Mouse (Mus musculus) CH12.LX (cell line): ENCODE results near the gene Rab14.

Experiments
- CHD2 ChIP-seq: IDR thresholded peaks from 2 replicates; pipeline ENCODE4 v1.6.1; 2011; ENCODE audit warnings: low read length, improper control_type of control experiment
- CTCF ChIP-seq, 2 experiments: IDR thresholded peaks in 1 of 2; conservative IDR thresholded peaks in 1 of 2; 2 replicates each; pipeline ENCODE4 v1.5.1; 2011 to 2012; ENCODE audit warnings: low read depth in 2 of 2, low read length in 2 of 2, improper control_type of control experiment in 1 of 2, inconsistent platforms in 1 of 2, mild to moderate bottlenecking in 1 of 2, moderate library complexity in 1 of 2
- ELF1 ChIP-seq: IDR thresholded peaks from 2 replicates; pipeline ENCODE4 v1.6.1; 2014; ENCODE audit warnings: low read depth, mild to moderate bottlenecking, inconsistent platforms, low read length, improper control_type of control experiment
- EP300 ChIP-seq: IDR thresholded peaks from 2 replicates; pipeline ENCODE4 v1.6.1; 2011; ENCODE audit warnings: low read length, improper control_type of control experiment
- ETS1 ChIP-seq: conservative IDR thresholded peaks from 2 replicates; pipeline ENCODE4 v1.6.1; 2012; ENCODE audit warnings: low read depth, mild to moderate bottlenecking, inconsistent platforms, low read length, improper control_type of control experiment, moderate library complexity
- GABPA ChIP-seq: IDR thresholded peaks from 2 replicates; pipeline ENCODE4 v1.6.1; 2012; ENCODE audit warnings: low read depth, low read length, improper control_type of control experiment, inconsistent platforms; ENCODE audit not compliant: insufficient replicate concordance
- HCFC1 ChIP-seq: IDR thresholded peaks from 2 replicates; pipeline ENCODE4 v1.6.1; 2012; ENCODE audit warnings: low read depth, mild to moderate bottlenecking, inconsistent platforms, low read length, improper control_type of control experiment
- KAT2A ChIP-seq: IDR thresholded peaks from 2 replicates; pipeline ENCODE4 v1.6.1; 2012; ENCODE audit warnings: low read length, improper control_type of control experiment, inconsistent platforms; ENCODE audit not compliant: insufficient replicate concordance
- MAX ChIP-seq: IDR thresholded peaks from 2 replicates; pipeline ENCODE4 v1.6.1; 2011; ENCODE audit warnings: low read length, improper control_type of control experiment
- MXI1 ChIP-seq: IDR thresholded peaks from 2 replicates; pipeline ENCODE4 v1.6.1; 2011; ENCODE audit warnings: mild to moderate bottlenecking, low read depth, low read length, improper control_type of control experiment
- NELFE ChIP-seq: IDR thresholded peaks from 2 replicates; pipeline ENCODE4 v1.6.1; 2011; ENCODE audit warnings: low read depth, low read length, improper control_type of control experiment
- USF2 ChIP-seq: conservative IDR thresholded peaks from 2 replicates; pipeline ENCODE4 v1.6.1; 2011; ENCODE audit warnings: low read depth, low read length, improper control_type of control experiment
- ZKSCAN1 ChIP-seq: IDR thresholded peaks from 2 replicates; pipeline ENCODE4 v1.6.1; 2012; ENCODE audit warnings: low read depth, inconsistent platforms, low read length, improper control_type of control experiment, borderline replicate concordance

DNA sequence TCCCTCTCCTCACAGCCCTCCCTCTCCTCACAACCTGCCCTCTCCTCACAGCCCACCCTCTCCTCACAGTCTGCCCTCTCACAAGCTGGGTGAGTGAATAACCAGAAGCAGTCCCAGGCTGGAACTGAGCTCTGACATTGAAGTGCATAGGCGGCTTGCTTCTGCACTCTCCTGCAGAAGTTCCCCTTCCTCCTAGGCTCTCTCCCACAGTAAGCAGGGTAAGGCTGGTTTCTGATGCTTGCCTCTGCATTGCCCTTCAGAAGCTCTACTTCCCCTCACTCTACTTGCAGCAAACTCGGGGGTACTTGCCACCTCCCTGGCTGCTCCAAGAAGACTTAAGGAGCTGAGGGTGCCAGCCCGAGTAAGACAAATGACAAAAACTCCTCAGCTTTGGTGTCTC lies 43.3 kb upstream of the Rab14 start:
- TF ChIP-seq CTCF (conservative IDR thresholded peaks at IDR 0.05 in 1 of 2, IDR thresholded peaks at IDR 0.05 in 1 of 2; ENCODE audit: low read depth in 2 of 2, low read length in 2 of 2): no peak
- TF ChIP-seq CHD2: no peak
- TF ChIP-seq ZKSCAN1: no peak
- TF ChIP-seq USF2: no peak
- no peak for TF ChIP-seq MXI1
- no peak for TF ChIP-seq ELF1
- TF ChIP-seq KAT2A: no peak
- no peak for TF ChIP-seq GABPA
- TF ChIP-seq HCFC1: no peak
- TF ChIP-seq NELFE: no peak
- TF ChIP-seq ETS1: no peak
- TF ChIP-seq EP300: no peak
- TF ChIP-seq MAX: no peak
